Mouse (Mus musculus) midbrain, embryonic 11.5 days (tissue): ENCODE measurements around the gene Icosl. TPM values are rescaled to one million over a fixed set of nuclear protein-coding genes. Genes with fewer than 3 reads are reported as not detected.

Experiments
- ATAC-seq: fragments of 200-750 bp; cut with Nextera tagmentation; 2 replicates; pipeline ENCODE4 v1.8.0; 2017; ENCODE audit warnings: moderate TSS enrichment, moderate library complexity; ENCODE audit not compliant: low FRiP score
- DNase-seq: peaks from one replicate; pipeline ENCODE4 v3.0.0; 2015; ENCODE audit warnings: low spot score; ENCODE audit errors: missing footprints
- H3K27ac ChIP-seq: fragments of 300-500 bp; sonication (generic); 2 replicates; pipeline ENCODE4 v1.5.1; 2014; ENCODE audit warnings: low read depth, low read length
- H3K27me3 ChIP-seq: fragments of 300-500 bp; sonication (generic); 2 replicates; pipeline ENCODE4 v1.6.1; 2014; ENCODE audit warnings: mild to moderate bottlenecking, low read length, moderate library complexity, mixed read lengths; ENCODE audit not compliant: control insufficient read depth, insufficient read depth
- H3K36me3 ChIP-seq: fragments of 300-500 bp; sonication (generic); 2 replicates; pipeline ENCODE4 v1.6.1; 2014; ENCODE audit warnings: mild to moderate bottlenecking, low read length, moderate library complexity, mixed read lengths; ENCODE audit not compliant: control insufficient read depth, insufficient read depth
- H3K4me1 ChIP-seq: fragments of 300-500 bp; sonication (generic); 2 replicates; pipeline ENCODE4 v1.6.1; 2014; ENCODE audit warnings: low read length; ENCODE audit not compliant: control insufficient read depth, insufficient read depth
- H3K4me2 ChIP-seq: fragments of 300-500 bp; sonication (generic); 2 replicates; pipeline ENCODE4 v1.6.1; 2014; ENCODE audit warnings: mild to moderate bottlenecking, moderate library complexity
- H3K4me3 ChIP-seq: fragments of 300-500 bp; sonication (generic); 2 replicates; pipeline ENCODE4 v1.5.1; 2014; ENCODE audit warnings: low read depth, low read length
- H3K9ac ChIP-seq: fragments of 300-500 bp; sonication (generic); 2 replicates; pipeline ENCODE4 v1.6.1; 2014; ENCODE audit warnings: low read length
- H3K9me3 ChIP-seq: fragments of 300-500 bp; sonication (generic); 2 replicates; pipeline ENCODE4 v1.6.1; 2016; ENCODE audit warnings: low read length; ENCODE audit not compliant: control insufficient read depth
- WGBS: fragments of 180-500 bp; shearing (Covaris S2); extraction: QIAGEN DNeasy Blood & Tissue Kit; methylation state at CpG from one replicate; pipeline ENCODE4 v1.1.7; 2014; 5-methylcytosine and 5-hydroxymethylcytosine counted together
- polyA plus RNA-seq: library from polyadenylated mRNA; unstranded; fragments of >200 nt; fragmentation: Nextera tagmentation; extraction: Ambion mirVana; gene quantifications from 2 replicates; pipeline ENCODE4 v1.2.1, GENCODE M21; 2014

The Icosl gene
- polyA plus RNA-seq, 1 experiment from 2014 or later, result 2.5 TPM

- DNase-seq, result peak; percentile 67
- peak; percentile 3 for ATAC-seq
- Histone ChIP-seq H3K27ac (no peak overlapping the region), H3K9ac (peak overlapping the region; percentile 34), H3K4me2 (peak overlapping the region; percentile 44), H3K27me3 (no peaks in the 10 kb centered on the region), H3K4me3 (peak overlapping the region; percentile 17; the same call in 1 of the 2 replicates), H3K36me3 (no peaks in the 10 kb centered on the region), H3K4me1 (no peaks in the 10 kb centered on the region), H3K9me3 (no peaks in the 10 kb centered on the region)
- 61% methylated on average over 14 of the region's 14 CpGs for WGBS
Observed at GRCm38 (mm10) chr10:78042697-78043405, 26.3 kb upstream of the Icosl start.

- no peaks in the 10 kb centered on the region for H3K27me3 ChIP-seq
- H3K9me3 ChIP-seq, result no peaks in the 10 kb centered on the region
- no peaks in the 10 kb centered on the region for H3K4me1 ChIP-seq
- ATAC-seq (peak; percentile 79), DNase-seq (peak; percentile 96)
- no peak within 1 kb of the TSS for H3K27ac ChIP-seq
- WGBS, result 2% methylated on average over 26 of the region's 27 CpGs
- H3K9ac ChIP-seq, result peak within 1 kb of the TSS; percentile 34
- H3K4me3 ChIP-seq, result peak within 1 kb of the TSS; percentile 17; the same call in 1 of the 2 replicates
- H3K36me3 ChIP-seq, result no peaks in the 10 kb centered on the region
- peak within 1 kb of the TSS; percentile 44 for H3K4me2 ChIP-seq
Observed at GRCm38 (mm10) chr10:78043406-78043836, 25.7 kb upstream of the Icosl start, which contains the start of gene Aire. Aire (minus strand) TSS chr10:78043610.

DNA sequence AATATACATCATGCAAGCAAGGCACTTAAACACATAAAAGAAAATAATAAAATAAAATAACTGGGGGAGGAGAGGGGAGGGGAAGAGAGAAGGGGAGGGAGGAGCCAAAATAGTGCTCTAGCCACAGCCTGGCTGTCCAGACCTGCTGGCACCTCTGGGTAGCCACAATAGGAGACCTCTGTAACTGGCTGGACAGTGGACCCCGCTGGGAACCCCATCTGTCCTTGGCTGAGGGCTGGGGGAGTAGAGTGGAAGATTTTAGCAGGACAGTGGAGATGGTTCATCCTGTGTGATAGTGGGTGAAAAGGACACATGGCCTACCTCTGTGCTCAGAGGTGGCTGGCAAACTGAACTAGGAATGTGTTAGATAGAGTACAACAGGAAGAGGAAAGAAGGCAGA lies 24.6 kb upstream of the Icosl start:
- H3K9me3 ChIP-seq, result no peaks in the 10 kb centered on the region
- H3K27me3 ChIP-seq, result no peaks in the 10 kb centered on the region
- no peak overlapping the region for H3K4me2 ChIP-seq
- ATAC-seq (no peak), DNase-seq (no peak)
- WGBS, result 90% methylated on average over 1 of the region's 1 CpGs
- H3K4me3 ChIP-seq, result no peak overlapping the region
- H3K27ac ChIP-seq, result no peak overlapping the region
- H3K9ac ChIP-seq, result no peak overlapping the region
- H3K36me3 ChIP-seq, result no peaks in the 10 kb centered on the region
- H3K4me1 ChIP-seq, result no peaks in the 10 kb centered on the region

DNA sequence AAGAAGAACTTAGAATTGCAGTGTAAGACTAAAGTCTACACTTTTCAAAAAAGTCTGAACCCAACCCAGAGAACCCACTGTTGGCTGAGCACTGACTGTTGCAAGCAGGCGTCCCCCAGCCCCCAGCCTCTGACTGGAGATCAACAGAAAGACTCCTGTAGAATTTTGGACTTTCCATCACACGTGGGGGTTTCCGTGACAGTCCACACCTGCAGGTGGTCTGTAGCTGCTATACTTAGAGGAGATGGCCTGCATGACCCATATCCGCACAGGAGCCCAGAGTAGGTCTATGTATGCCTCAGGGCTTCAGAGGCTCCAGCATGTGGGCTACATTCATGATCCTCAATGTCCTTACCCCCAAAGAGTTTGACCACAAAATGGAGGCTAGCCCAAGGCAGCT lies 22.7 kb upstream of the Icosl start:
- Histone ChIP-seq H3K4me3 (no peak overlapping the region), H3K36me3 (no peaks in the 10 kb centered on the region), H3K4me2 (no peak overlapping the region), H3K4me1 (no peaks in the 10 kb centered on the region), H3K9ac (no peak overlapping the region), H3K27me3 (no peaks in the 10 kb centered on the region), H3K27ac (no peak overlapping the region), H3K9me3 (no peaks in the 10 kb centered on the region)
- WGBS, result 84% methylated on average over 4 of the region's 4 CpGs
- no peak for ATAC-seq
- DNase-seq, result no peak

DNA sequence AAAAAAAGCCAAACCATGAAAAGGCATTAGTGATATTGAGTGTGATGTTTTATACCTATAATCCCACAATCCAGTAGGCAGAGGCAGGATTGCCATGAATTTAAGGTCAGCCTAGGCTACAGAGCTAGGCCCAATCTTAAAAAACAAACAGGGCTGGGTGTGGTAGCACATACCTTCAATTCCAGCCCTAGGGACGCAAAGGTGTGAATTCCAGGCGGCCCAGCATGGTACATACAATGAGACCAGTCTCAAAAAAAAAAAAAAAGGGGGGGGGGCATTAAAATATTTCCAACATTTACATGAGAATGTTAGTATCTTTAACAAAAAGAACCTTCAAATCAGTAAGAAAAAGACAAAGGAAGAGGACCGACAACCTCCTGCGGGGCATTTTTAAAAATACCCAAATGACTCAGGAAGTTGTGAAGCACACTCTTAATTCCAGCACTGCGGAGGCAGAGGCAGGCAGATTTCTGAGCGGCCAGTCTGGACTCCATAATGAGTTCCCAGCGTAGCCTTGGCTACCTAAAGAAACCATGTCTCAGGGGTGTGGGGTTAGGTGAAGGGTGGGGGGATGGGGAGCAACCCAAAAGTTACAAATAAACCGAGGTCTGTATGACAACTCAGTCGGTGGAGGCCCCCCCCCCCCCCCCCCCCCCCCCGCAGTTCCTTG lies 20.9 kb upstream of the Icosl start:
- Histone ChIP-seq H3K9me3 (no peaks in the 10 kb centered on the region), H3K4me1 (no peaks in the 10 kb centered on the region), H3K9ac (no peak overlapping the region), H3K27me3 (no peaks in the 10 kb centered on the region), H3K4me3 (no peak overlapping the region), H3K4me2 (no peak overlapping the region), H3K27ac (no peak overlapping the region), H3K36me3 (no peaks in the 10 kb centered on the region)
- WGBS, result 91% methylated on average over 8 of the region's 10 CpGs
- DNase-seq, result no peak
- no peak for ATAC-seq

GRCm38 (mm10) chr10:78049519-78050035 lies 19.5 kb upstream of the Icosl start:
- Histone ChIP-seq H3K9me3 (no peaks in the 10 kb centered on the region), H3K27ac (no peak overlapping the region), H3K9ac (no peak overlapping the region), H3K27me3 (no peaks in the 10 kb centered on the region), H3K4me1 (no peaks in the 10 kb centered on the region), H3K4me3 (no peak overlapping the region), H3K36me3 (no peaks in the 10 kb centered on the region), H3K4me2 (no peak overlapping the region)
- DNase-seq, result no peak
- 61% methylated on average over 11 of the region's 11 CpGs for WGBS
- no peak for ATAC-seq

DNA sequence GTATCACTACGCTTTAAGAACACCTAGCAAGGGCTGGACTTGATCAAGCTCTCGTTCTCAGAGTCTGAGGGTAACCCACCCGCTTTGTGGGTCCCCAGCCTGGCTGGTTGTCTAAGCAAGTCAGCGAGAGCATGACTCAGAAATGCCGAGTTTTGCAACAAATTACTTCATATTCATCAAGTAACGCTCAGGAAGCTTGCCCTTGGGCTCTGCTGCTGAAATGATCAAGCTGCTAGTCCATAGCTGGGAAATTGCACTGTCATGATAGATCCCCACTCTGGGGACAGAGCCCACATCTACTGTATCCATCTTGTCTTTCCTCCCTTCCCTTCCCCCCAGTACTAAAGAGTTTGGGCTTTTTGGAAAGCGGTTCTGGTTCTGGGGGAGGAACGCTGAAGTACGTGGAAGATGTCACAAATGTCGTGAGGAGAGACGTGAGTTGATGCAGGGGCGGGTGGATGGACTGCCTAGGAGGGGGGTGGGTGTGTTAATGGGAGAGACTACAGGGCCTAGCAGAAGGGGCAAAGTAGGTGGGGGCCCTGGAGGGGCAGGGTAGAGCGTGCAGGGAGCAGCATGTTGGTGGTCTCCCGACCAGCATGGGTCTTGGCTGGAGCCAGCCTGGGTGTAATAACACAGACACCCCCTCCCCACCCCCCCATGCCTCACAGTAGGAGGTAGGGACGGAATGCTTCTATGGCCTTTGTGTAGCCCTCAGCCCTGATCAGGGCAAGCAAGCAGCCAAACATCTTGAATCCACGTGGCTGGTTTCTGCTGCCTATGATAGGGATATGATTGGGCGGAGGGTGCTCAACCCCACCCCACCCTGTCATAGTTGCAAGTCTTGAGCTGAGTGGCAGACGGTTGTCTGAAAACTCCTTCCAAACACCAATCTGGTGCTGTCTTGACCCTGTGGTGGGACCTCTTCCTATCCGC lies 14.2 kb upstream of the Icosl start:
- H3K36me3 ChIP-seq, result no peaks in the 10 kb centered on the region
- ATAC-seq (no peak), DNase-seq (no peak)
- H3K27me3 ChIP-seq, result no peaks in the 10 kb centered on the region
- WGBS, result 72% methylated on average over 19 of the region's 19 CpGs
- H3K9ac ChIP-seq, result no peak overlapping the region
- H3K4me1 ChIP-seq, result no peaks in the 10 kb centered on the region
- H3K27ac ChIP-seq, result no peak overlapping the region
- H3K4me3 ChIP-seq, result no peak overlapping the region
- no peaks in the 10 kb centered on the region for H3K9me3 ChIP-seq
- H3K4me2 ChIP-seq, result no peak overlapping the region

GRCm38 (mm10) chr10:78057056-78057455 lies 12.0 kb upstream of the Icosl start:
- no peak overlapping the region for H3K4me3 ChIP-seq
- H3K27me3 ChIP-seq, result no peaks in the 10 kb centered on the region
- no peaks in the 10 kb centered on the region for H3K36me3 ChIP-seq
- DNase-seq (no peak), ATAC-seq (no peak)
- no peaks in the 10 kb centered on the region for H3K9me3 ChIP-seq
- no peak overlapping the region for H3K27ac ChIP-seq
- 87% methylated on average over 8 of the region's 8 CpGs for WGBS
- H3K9ac ChIP-seq, result no peak overlapping the region
- no peak overlapping the region for H3K4me2 ChIP-seq
- no peaks in the 10 kb centered on the region for H3K4me1 ChIP-seq
